Comparison of ENCODE assay signal across 7 mouse cellular contexts in genomic region chr11:94990102-94990748, GRCm38 (mm10). TPM values are rescaled to one million over a fixed set of nuclear protein-coding genes. Genes with fewer than 3 reads are reported as not detected.
DNase-seq lines count a peak whose midpoint lies in the region; ATAC-seq lines count a peak whose summit lies in the region.

No protein-coding gene starts in this region.

- H3K4me2 ChIP-seq in neural tube, embryonic 11.5 days (ENCODE audit: low read depth), result peak overlapping the region; percentile 100
- H3K4me2 ChIP-seq in limb, embryonic 13.5 days (replicated peaks), result peak overlapping the region; percentile 100
- H3K4me2 ChIP-seq in stomach, embryonic 15.5 days, result peak overlapping the region; percentile 92

- peak overlapping the region; percentile 96 for H3K9ac ChIP-seq in neural tube, embryonic 11.5 days (ENCODE audit: low read length)
- H3K9ac ChIP-seq in limb, embryonic 13.5 days, result peak overlapping the region; percentile 92
- H3K9ac ChIP-seq in stomach, embryonic 15.5 days, result 0 out of 2 replicates have a peak overlapping the region, but pooled peaks have one; percentile 25

- peak overlapping the region; percentile 89 for H3K27ac ChIP-seq in neural tube, embryonic 11.5 days (ENCODE audit: low read depth, low read length)
- peak overlapping the region; percentile 95 for H3K27ac ChIP-seq in limb, embryonic 13.5 days
- peak overlapping the region; percentile 96 for H3K27ac ChIP-seq in stomach, embryonic 15.5 days

- H3K9me3 ChIP-seq in neural tube, embryonic 11.5 days (ENCODE audit: control insufficient read depth, low read length), result no peaks in the 10 kb centered on the region
- no peaks in the 10 kb centered on the region for H3K9me3 ChIP-seq in limb, embryonic 13.5 days
- no peaks in the 10 kb centered on the region for H3K9me3 ChIP-seq in stomach, embryonic 15.5 days

- peak overlapping the region; percentile 98 for H3K4me3 ChIP-seq in neural tube, embryonic 11.5 days (ENCODE audit: low read depth, low read length)
- H3K4me3 ChIP-seq in limb, embryonic 13.5 days, result peak overlapping the region; percentile 94
- H3K4me3 ChIP-seq in stomach, embryonic 15.5 days (replicated peaks), result peak overlapping the region; percentile 90

- no peak for ATAC-seq in neural tube, embryonic 11.5 days (ENCODE audit: insufficient read depth, low FRiP score, low TSS enrichment)
- ATAC-seq in erythroid progenitor cell, adult 5-6 weeks (replicated peaks; ENCODE audit: low FRiP score, poor library complexity, severe bottlenecking), result peak; percentile 2; the same call in 1 of the 2 replicates
- no peak for ATAC-seq in limb, embryonic 13.5 days (ENCODE audit: low FRiP score, low read depth)
- ATAC-seq in stomach, embryonic 15.5 days (ENCODE audit: insufficient read depth, low FRiP score, low read depth), result no peak
- no peak for ATAC-seq in monocyte, adult 5-6 weeks (replicated peaks; ENCODE audit: insufficient number of reproducible peaks, low FRiP score, low TSS enrichment, poor library complexity, severe bottlenecking)

- no peaks in the 10 kb centered on the region for H3K27me3 ChIP-seq in neural tube, embryonic 11.5 days (ENCODE audit: control insufficient read depth, insufficient read depth, low read length)
- no peaks in the 10 kb centered on the region for H3K27me3 ChIP-seq in limb, embryonic 13.5 days
- no peaks in the 10 kb centered on the region for H3K27me3 ChIP-seq in stomach, embryonic 15.5 days (replicated peaks)

- 49% methylated on average over 6 of the region's 6 CpGs for WGBS in neural tube, embryonic 11.5 days
- WGBS in limb, embryonic 13.5 days, result 46% methylated on average over 6 of the region's 6 CpGs
- 36% methylated on average over 6 of the region's 6 CpGs for WGBS in stomach, embryonic 15.5 days

- H3K4me1 ChIP-seq in neural tube, embryonic 11.5 days (ENCODE audit: control insufficient read depth, insufficient read depth, low read length), result peaks cover 42% of the 10 kb centered on the region
- H3K4me1 ChIP-seq in limb, embryonic 13.5 days, result peaks cover 70% of the 10 kb centered on the region
- H3K4me1 ChIP-seq in stomach, embryonic 15.5 days, result peaks cover 65% of the 10 kb centered on the region

- H3K36me3 ChIP-seq in neural tube, embryonic 11.5 days (ENCODE audit: control insufficient read depth, insufficient read depth, low read length), result no peaks in the 10 kb centered on the region
- H3K36me3 ChIP-seq in limb, embryonic 13.5 days, result peaks cover 5% of the 10 kb centered on the region
- H3K36me3 ChIP-seq in stomach, embryonic 15.5 days, result no peaks in the 10 kb centered on the region

- no peak for DNase-seq in neural tube, embryonic 11.5 days (ENCODE audit: low spot score)
- no peak for DNase-seq in neural tube, embryonic 10.5 days (ENCODE audit: extremely low spot score, low spot score)
- no peak for DNase-seq in right cerebral cortex, postnatal 4 days

RNA-seq across cellular contexts. Expression of gene Ppp1r9b, which starts 0.6 kb away (rescaled TPM):
- 15.3 and 17.0 TPM in 2 replicates for polyA plus RNA-seq in neural tube, embryonic 11.5 days (2014; fragmentation: Nextera tagmentation; extraction: Ambion mirVana)
- 59.5 and 71.4 TPM in 2 replicates for total RNA-seq in erythroid progenitor cell, adult 5-6 weeks (2015; ENCODE audit: low replicate concordance)
- total RNA-seq in erythroid progenitor cell, adult 5-6 weeks (2017; ENCODE audit: low replicate concordance), result 98.2 and 125 TPM in 2 replicates
- 11.4 and 11.8 TPM in 2 replicates for polyA plus RNA-seq in limb, embryonic 13.5 days (2015; fragmentation: Nextera tagmentation; extraction: Ambion mirVana)
- 10.3 TPM in 2 replicates for polyA plus RNA-seq in stomach, embryonic 15.5 days (2015; fragmentation: Nextera tagmentation; extraction: Ambion mirVana)
- total RNA-seq in monocyte, adult 5-6 weeks (2017), result 127 to 216 TPM (median 141 TPM) in 3 replicates

RNA-seq across cellular contexts. Expression of gene Sgca, which starts 14.1 kb away (rescaled TPM):
- 1.9 and 2.2 TPM in 2 replicates for polyA plus RNA-seq in neural tube, embryonic 11.5 days (2014; fragmentation: Nextera tagmentation; extraction: Ambion mirVana)
- not detected in 2 replicates for total RNA-seq in erythroid progenitor cell, adult 5-6 weeks (2015; ENCODE audit: low replicate concordance)
- not detected in 2 replicates for total RNA-seq in erythroid progenitor cell, adult 5-6 weeks (2017; ENCODE audit: low replicate concordance)
- 6.1 and 7.1 TPM in 2 replicates for polyA plus RNA-seq in limb, embryonic 13.5 days (2015; fragmentation: Nextera tagmentation; extraction: Ambion mirVana)
- polyA plus RNA-seq in stomach, embryonic 15.5 days (2015; fragmentation: Nextera tagmentation; extraction: Ambion mirVana), result 0.17 and 0.27 TPM in 2 replicates
- total RNA-seq in monocyte, adult 5-6 weeks (2017), result not detected in 3 replicates

RNA-seq across cellular contexts. Expression of gene Samd14, which starts 19.5 kb away (rescaled TPM):
- 53.1 and 56.2 TPM in 2 replicates for polyA plus RNA-seq in neural tube, embryonic 11.5 days (2014; fragmentation: Nextera tagmentation; extraction: Ambion mirVana)
- total RNA-seq in erythroid progenitor cell, adult 5-6 weeks (2015; ENCODE audit: low replicate concordance), result 103 TPM in 2 replicates
- total RNA-seq in erythroid progenitor cell, adult 5-6 weeks (2017; ENCODE audit: low replicate concordance), result 98.7 and 99.2 TPM in 2 replicates
- 37.2 and 37.7 TPM in 2 replicates for polyA plus RNA-seq in limb, embryonic 13.5 days (2015; fragmentation: Nextera tagmentation; extraction: Ambion mirVana)
- polyA plus RNA-seq in stomach, embryonic 15.5 days (2015; fragmentation: Nextera tagmentation; extraction: Ambion mirVana), result 19.8 and 21.1 TPM in 2 replicates
- total RNA-seq in monocyte, adult 5-6 weeks (2017), result 0.38 to 1.5 TPM in 2 of 3 replicates, not detected in the other

RNA-seq across cellular contexts. Expression of gene Hils1, which starts 22.8 kb away (rescaled TPM):
- polyA plus RNA-seq in neural tube, embryonic 11.5 days (2014; fragmentation: Nextera tagmentation; extraction: Ambion mirVana), result not detected in 2 replicates
- not detected in 2 replicates for total RNA-seq in erythroid progenitor cell, adult 5-6 weeks (2015; ENCODE audit: low replicate concordance)
- not detected in 2 replicates for total RNA-seq in erythroid progenitor cell, adult 5-6 weeks (2017; ENCODE audit: low replicate concordance)
- not detected in 2 replicates for polyA plus RNA-seq in limb, embryonic 13.5 days (2015; fragmentation: Nextera tagmentation; extraction: Ambion mirVana)
- not detected in 2 replicates for polyA plus RNA-seq in stomach, embryonic 15.5 days (2015; fragmentation: Nextera tagmentation; extraction: Ambion mirVana)
- total RNA-seq in monocyte, adult 5-6 weeks (2017), result 2.5 TPM in 1 of 3 replicates, not detected in the others

RNA-seq across cellular contexts. Expression of gene Pdk2, which starts 50.9 kb away (rescaled TPM):
- 16.2 and 17.9 TPM in 2 replicates for polyA plus RNA-seq in neural tube, embryonic 11.5 days (2014; fragmentation: Nextera tagmentation; extraction: Ambion mirVana)
- total RNA-seq in erythroid progenitor cell, adult 5-6 weeks (2015; ENCODE audit: low replicate concordance), result 8.3 and 8.4 TPM in 2 replicates
- total RNA-seq in erythroid progenitor cell, adult 5-6 weeks (2017; ENCODE audit: low replicate concordance), result 2.3 and 3.2 TPM in 2 replicates
- polyA plus RNA-seq in limb, embryonic 13.5 days (2015; fragmentation: Nextera tagmentation; extraction: Ambion mirVana), result 33.7 and 34.9 TPM in 2 replicates
- 30.2 and 35.1 TPM in 2 replicates for polyA plus RNA-seq in stomach, embryonic 15.5 days (2015; fragmentation: Nextera tagmentation; extraction: Ambion mirVana)
- total RNA-seq in monocyte, adult 5-6 weeks (2017), result 2.8 to 14.5 TPM (median 4.8 TPM) in 3 replicates

Comparison
In these comparisons a context has a peak if more than half of its experiments do, and no peak if none do; other contexts are left out.
1. H3K9ac ChIP-seq: peak in every context shown above with its lines; median percentile 96 in neural tube, embryonic 11.5 days; 92 in limb, embryonic 13.5 days; 25 in stomach, embryonic 15.5 days.